Mouse (Mus musculus) kidney, postnatal 14 days (tissue): ENCODE results near the gene Cdc42se1.

ENCODE experiments used
- DNase-seq: peaks from one replicate; pipeline ENCODE4 v3.0.0; 2022; ENCODE audit warnings: mixed read lengths

The Cdc42se1 gene

GRCm38 (mm10) chr3:95224295-95224694, 4.2 kb upstream of the Cdc42se1 start:
- DNase-seq = peak; percentile 59

DNA sequence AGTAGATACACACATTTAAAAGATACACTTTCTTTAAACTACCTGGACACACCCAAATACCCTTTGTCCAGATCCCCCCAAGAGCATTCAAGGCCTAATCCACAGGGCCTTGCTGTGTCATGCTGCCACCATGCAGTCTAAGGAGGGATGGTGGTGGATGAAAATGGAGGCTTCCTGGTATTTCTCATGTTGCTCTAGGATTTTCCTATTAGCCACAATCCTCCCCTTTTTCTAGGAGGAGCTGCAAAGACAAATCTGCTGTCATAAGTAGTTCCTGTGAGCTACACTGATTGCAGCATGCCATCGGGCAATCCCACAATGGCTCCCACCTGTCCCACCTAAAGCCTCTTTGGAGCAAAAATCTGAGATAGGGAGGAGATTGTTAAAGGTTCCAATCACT, 1.3 kb upstream of the Cdc42se1 start:
- DNase-seq = no peak

- DNase-seq = peak; percentile 67
These were observed 605 bp downstream of the Cdc42se1 start for GRCm38 (mm10) chr3:95228894-95229780.

DNA sequence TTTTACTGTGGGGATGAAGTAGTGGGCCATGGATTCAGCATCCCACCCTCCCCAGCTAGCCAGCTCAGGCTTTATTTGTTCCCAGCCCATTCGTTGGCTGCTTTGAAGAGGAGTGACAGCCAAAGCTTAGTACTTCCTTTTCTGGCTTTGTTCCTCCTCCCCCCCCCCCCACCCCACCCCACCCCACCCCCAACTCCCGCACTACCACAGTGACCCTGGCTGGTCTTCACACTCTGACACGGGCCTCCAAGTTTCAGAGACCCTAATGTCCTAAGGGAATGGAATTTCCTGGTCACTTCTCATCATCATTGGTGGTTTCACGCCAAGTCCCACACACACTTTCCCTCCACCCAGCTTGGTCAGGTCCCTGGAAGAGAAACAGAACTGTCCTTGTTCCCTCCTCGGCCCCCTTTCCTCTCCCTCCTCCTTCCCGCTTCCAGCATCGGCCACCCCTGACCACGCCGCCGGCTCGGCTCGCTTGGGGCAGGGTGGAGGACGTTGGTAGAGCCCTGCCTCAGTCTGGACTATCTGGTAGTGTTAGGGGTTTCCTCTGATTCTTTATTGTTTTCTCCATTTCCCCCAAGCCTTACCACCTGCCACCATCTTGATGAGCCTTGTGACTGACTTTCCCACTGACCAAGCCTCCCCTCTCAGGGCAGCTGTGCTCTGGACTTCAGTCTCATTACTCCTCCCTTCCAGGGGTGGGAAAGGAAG, 1.4 kb downstream of the Cdc42se1 start:
- peak; percentile 75 for DNase-seq

- peak; percentile 68 for DNase-seq
These were observed 2.2 kb downstream of the Cdc42se1 start for GRCm38 (mm10) chr3:95230495-95231297.

DNA sequence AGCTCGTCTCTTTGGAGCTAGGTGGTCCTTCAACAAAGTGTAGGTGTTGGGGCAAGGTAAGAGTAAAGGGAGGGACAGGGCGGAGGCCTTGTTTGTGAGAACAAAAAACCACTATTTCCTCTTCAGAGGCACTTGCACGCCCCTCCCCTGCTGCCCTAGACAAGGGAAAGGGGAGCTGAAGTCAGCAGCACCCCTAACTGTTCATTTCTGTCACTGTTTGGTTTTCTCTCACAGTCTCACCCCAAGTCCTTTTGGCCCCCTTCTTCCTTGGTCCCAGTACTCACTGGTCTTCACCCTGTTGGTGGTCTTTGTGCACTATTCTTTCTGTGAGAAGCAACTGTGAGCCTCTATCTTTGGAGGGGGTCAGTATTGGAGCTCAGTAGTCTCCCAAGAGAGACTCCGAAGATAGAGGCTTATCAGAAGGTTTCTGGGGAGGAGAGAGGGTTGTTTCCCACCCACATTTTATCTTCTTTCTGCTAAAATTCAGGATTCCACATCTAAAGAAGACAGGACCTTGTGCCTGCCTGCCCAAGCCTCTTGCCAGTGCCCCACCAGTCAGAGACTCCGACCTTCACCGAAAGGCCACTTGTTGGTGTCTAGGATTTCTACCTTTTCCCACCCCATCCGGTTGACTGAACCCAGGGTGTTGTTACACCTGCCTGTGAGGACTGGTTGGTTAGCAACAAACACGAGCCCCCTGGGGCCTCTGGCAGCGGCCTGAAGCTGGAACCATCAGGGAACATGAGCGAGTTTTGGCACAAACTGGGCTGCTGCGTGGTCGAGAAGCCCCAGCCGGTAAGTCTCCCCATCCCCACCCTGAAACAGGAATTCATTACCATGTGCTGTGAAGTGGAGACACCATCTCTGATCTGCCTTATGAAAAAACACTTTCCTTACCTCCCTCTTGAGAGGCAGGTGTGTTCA, 3.0 kb downstream of the Cdc42se1 start, which contains the start of gene Mllt11:
Mllt11 (minus strand) TSS at position 874 of the 924 bp plus-strand sequence.
- peak; percentile 48 for DNase-seq

- DNase-seq = peak; percentile 72
These were observed 4.2 kb downstream of the Cdc42se1 start for GRCm38 (mm10) chr3:95232771-95233170.

DNA sequence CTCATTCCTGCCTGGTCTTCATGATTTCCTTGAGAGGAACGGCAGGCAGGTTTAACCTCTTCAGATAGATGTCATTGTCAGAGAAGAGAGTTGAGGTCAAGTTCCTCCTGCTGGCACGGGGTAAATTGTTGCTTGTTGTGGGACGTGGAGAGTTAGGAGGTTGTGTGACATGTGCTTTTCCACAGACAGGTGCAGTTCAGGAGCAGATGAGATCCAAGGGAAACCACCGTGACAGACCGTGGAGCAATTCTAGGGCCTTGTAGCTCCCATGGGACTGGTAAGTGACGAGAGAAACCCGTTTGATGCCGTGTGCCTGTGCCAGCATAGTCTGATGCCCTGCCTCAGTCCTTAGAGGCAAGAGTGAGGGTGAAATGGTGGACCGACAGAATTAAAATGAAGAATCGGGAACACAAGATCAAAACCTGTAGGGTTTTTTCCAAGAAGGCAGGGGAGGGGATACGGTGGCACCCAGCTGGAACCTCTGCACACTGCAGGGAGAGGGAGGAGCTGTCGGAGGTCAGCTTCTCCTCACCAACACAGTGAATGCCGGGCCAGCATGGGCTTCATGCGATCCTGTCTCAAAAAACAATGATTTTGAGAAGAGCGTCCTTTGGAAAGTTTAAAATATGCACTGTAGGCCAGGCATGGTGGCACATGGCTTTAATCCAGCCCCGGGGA, 4.9 kb downstream of the Cdc42se1 start:
- DNase-seq = peak; percentile 41

- DNase-seq = no peak
These were observed 7.1 kb downstream of the Cdc42se1 start for GRCm38 (mm10) chr3:95235386-95236301.

DNA sequence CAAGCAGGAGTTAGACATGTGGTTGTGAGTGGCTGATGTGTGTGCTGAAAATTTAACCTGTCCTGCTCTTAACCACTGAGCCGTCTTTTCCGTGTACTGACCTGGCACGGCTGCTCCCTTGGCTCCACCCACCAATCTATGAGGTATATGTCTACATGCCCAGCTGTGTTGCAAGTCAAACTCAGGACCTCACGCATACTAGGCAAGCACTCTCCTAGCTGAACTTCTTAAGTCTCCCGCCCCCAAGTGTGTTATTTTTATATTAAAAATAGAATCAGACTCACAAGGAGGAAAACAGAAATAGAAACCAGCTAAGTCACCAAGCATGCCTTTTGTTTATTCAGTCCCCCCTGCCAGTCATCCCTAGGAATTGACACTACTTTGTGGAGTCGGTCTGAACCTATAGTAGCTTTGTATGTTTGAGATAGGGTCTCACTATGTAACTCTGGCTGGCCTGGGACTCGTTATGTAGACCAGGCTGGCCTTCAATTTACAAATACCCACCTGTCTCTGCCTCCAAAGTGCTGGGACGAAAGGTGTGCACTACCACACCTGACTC, 9.1 kb downstream of the Cdc42se1 start:
- DNase-seq = no peak

DNA sequence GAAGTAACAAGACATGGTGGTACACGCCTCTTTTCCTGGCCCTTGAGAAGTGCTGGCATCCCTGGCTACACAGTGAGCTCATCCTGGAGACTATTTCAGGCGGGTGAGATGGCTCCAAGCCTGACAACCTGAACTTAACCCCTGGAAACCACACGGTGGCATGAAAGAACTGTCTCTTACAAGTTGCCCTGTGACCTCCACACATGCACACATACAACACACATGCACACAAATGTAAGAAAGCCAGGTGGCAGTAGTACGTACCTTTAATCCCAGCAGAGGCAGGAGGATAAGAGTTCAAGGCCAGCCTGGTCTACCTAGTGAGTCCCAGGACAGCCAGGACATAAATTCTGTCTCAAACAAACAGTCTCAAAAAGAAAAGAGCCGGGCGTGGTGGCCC, 10.5 kb downstream of the Cdc42se1 start:
- DNase-seq = no peak

GRCm38 (mm10) chr3:95239971-95240370, 11.4 kb downstream of the Cdc42se1 start:
- DNase-seq = no peak

GRCm38 (mm10) chr3:95240900-95241299, 12.4 kb downstream of the Cdc42se1 start:
- DNase-seq = no peak

DNA sequence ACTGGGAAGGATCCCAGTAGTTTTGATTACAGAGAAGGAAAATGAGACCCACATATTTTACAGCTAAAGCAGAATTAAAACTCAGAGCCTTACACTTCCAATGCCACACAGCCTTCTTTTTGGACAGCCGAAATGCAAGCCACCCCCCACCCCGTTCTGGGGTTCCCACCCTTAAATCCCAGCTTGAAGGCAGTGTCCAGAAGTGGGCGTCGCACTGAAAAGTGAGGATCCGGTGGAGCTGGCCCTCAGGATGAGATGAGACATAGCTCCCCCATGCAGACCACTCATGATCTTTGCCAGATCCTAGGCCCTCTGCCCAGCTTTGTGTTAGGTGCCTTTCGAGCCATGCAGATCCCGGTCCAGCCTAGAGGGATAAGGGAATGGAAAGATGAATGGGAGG, 13.0 kb downstream of the Cdc42se1 start, which contains the start of gene Gm128:
Gm128 (minus strand) TSS at position 101 of the 400 bp plus-strand sequence.
- DNase-seq = no peak

DNA sequence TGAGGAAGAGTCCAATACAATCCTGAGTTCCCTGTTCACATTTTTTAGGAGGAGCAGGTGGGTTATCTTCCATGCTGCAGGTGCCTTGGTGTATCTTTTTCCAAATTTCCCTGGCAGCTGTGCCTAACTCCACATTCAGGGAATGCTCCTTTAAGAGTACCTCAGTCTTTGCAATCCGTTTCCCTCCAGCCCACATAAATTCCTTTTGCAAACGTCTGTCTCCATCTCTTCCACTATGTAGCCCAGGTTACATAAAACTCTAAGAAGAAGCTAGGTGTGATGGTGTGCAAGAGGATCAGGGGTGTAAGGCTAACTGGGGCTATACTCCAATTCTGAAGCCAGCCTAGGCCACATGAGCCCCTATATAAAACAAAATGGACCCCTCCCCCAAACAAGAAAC, 14.6 kb downstream of the Cdc42se1 start:
- DNase-seq = no peak

GRCm38 (mm10) chr3:95246465-95247231, 18.1 kb downstream of the Cdc42se1 start:
- DNase-seq = peak; percentile 69

GRCm38 (mm10) chr3:95247660-95248336, 19.3 kb downstream of the Cdc42se1 start:
- DNase-seq = no peak

GRCm38 (mm10) chr3:95250361-95250760, 21.8 kb downstream of the Cdc42se1 start:
- no peak for DNase-seq
